Mouse (Mus musculus) inflammation-experienced regulatory T-cells, adult 6 months (primary cell): ENCODE data around the gene Cachd1. TPM values are rescaled to one million over a fixed set of nuclear protein-coding genes. Genes with fewer than 3 reads are reported as not detected.
A peak's percentile ranks its signal among the peaks of the same experiment; 100 is the strongest.

Experiments
- ATAC-seq: one replicate; pipeline ENCODE4 v1.8.0; 2017
- polyA plus RNA-seq, 3 experiments: library from polyadenylated mRNA; unstranded; fragments of 100-300 nt; shearing (Covaris generic); gene quantifications; one replicate each; pipeline ENCODE4 v1.2.1; 2017

Gene Cachd1
- polyA plus RNA-seq, 3 experiments from 2014 or later: not detected

DNA sequence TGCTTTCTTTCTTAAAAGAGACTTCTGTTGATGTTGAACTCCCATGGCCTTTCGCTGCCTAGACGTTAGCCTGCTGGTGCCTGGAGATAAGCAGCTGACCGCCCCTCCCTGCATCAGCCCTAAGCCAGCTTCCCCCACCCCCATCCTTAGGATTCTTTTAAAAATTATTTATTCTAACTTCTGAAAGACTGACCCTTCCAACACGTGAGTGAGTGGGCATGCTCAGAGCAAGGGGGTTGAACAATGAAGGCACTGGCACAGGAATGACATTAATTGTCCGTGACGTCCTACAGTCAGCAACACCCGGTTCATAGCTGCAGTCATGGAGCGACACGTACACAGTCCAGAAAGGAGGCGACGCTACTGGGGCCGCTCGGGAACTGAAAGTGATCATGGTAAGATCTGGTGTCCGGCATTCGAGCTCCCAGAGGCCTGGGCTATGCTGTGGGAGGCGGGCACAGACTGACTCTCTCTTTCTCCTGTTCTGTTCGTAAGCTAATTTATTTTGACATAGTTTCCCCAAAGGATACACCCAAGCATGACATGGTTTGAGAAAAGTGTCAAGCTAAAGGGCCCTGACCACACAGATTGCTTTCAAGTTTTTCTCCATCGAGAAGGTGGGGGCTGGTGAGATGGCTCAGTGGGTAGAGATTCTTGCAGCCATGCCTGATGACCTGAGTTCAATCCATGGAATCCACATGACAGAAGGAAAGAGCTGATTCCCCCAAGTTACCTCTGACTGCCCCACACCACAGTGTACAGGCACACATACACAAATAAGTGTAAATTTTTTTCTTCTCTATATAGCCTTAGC lies 218.2 kb downstream of the Cachd1 start:
- no peak for ATAC-seq

DNA sequence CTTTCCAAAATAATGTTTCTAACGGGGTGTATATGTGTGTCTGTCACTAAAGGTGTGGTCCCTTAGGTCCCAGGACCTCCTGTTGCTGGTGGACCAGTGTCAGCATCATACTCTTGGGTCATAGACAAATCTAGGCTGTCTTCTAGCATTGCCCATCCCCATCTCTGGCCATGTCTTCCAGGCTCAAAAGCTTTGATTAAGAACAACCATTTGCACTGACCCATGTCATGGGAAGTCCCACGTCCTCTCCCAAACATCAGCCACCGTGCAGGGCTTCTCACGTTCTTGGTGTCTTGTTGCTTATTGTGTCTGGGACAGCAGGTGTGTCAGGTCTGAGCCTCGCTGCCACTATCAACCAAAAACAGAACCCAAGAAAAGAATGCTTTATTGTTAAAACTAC lies 219.1 kb downstream of the Cachd1 start:
- no peak for ATAC-seq

DNA sequence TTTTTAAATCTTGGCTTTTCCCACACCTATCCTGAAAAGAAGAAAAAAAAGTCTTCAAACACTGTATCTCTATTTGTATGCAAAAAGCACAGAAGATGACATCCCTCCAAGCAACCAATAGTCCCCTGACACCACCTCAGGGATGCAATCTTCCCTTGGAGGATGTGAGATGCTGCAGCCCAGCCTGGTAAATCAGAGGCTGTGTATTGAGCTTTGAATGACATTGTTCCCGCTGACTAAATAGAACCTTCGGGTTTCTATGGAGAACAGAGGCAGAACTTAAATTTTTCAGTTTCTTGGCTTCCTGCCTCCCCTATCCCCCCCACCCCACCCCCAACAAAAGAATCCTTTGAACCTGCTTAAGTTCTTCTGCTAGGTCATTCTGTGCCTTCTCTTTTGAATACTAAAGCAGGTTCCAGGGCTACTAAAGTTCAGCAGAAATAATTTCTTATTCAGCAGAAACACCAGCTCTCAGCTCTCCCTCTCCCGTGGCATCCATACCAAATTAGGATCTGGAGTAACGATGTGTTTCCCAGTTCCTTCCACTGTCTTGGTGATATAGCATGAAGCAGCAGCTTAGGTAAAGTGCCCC lies 219.7 kb downstream of the Cachd1 start:
- no peak for ATAC-seq

DNA sequence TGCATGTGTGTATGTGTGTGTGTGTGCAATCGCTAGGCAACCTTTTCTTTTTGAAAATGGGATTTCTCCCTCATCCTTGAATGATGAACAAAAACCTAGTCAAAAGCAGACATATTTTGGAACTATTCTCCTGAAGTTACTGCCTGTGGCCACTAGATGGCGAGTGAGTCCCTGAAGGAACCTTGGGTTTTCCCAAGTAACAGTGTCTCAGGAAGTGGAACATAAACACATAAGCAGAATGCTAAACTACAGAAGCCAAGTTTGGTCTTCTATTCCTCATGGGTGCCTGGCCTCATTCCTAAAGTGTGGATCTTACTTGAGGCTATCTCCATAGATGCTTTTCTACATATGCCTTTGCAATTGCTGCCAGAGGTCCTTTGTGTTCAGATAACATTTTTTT lies 221.7 kb downstream of the Cachd1 start:
- ATAC-seq: no peak

DNA sequence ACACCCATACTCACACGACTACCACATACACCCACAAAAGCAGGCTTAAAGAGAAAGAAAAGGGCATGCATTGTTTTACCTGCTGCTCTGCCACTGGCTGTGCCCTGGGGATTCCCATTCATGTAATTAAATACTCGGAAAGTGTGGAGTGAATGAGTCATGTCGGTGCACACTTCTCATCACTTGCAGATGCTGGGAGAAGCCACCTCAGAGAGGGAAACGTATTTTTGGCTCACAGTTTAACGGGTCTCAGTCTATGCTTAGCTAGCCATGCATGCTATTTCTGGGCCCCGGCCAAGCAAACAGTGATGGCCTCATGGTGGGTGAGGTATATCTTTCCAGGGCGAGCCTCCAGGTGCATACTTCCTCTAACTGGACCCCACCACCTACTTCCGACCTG lies 222.4 kb downstream of the Cachd1 start:
- ATAC-seq: no peak

- no peak for ATAC-seq
These were observed 224.1 kb downstream of the Cachd1 start for GRCm38 (mm10) chr4:101000622-101001021.

DNA sequence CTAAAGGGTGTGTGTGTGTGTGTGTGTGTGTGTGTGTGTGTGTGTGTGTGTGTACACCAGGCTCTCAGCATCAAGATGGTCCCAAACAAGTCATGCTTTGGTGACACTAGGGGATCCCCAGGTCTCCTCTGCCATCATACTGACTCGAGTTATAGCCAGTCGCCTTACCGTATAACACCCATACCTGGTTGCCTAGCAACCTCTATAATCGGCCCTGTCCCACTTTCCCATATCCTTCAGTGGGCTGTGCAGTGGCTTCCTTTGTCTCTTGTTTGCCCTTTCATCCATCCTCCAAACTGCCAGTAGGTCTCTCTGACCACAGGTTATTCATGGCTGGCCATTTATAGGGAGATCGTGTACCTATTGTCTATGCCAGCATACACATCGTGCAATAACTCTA lies 224.6 kb downstream of the Cachd1 start:
- ATAC-seq: no peak

DNA sequence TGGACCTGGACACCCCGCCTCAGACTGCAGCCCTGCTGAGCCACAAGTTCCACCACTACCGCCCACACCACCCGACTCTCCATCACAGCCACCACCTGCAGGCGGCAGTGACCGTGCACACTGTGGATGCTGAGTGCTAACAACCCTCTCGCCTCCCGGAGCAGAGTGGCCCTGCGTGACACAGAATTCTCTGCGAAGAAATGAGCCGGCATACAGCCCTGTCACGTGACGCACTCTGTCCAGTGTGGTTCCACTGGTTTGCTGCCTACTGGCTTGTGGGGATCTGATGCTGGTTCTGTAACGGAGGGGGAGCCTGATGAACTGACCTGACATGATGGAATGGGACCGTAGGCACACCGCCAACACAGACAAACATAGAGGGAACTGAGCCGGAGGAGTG lies 226.5 kb downstream of the Cachd1 start:
- no peak for ATAC-seq

DNA sequence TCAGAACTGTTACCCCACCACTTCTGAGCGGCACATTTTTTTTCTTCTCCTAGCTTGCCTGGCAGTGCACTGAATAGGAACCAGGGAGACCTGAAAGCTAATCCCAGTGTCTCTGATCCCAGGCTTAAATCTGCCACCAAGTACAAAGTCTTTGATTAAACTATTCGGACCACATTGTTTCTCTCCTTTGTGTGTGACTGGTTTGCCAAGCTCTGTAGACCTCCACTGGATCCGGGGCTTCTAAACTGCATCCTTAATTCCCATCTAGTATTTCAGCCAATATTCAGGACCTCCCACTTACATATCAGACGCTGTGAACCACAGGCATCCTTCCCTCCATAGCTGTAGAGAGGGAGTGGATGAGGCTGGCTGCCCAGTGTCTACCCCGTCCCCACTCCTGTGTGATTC lies 231.9 kb downstream of the Cachd1 start:
- no peak for ATAC-seq

DNA sequence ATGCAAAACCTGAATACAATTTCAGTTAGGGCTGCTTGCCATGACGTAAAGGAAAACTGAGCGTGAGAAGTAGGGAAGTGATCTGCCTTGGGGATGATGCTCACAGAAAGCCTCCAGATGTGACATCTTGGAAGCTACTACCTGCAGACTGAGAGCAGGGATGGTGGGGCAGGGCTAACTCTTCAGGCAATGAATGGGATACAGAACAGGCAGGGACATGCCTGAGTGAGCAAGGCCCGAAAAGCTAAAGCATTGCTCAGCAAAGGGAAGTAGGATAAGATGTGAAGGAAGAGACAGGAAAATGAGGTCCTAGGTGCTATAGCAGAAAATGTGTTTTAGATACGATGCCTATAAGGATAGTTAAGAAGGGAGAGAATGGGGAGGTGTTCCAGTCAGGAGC lies 232.6 kb downstream of the Cachd1 start:
- ATAC-seq: no peak

DNA sequence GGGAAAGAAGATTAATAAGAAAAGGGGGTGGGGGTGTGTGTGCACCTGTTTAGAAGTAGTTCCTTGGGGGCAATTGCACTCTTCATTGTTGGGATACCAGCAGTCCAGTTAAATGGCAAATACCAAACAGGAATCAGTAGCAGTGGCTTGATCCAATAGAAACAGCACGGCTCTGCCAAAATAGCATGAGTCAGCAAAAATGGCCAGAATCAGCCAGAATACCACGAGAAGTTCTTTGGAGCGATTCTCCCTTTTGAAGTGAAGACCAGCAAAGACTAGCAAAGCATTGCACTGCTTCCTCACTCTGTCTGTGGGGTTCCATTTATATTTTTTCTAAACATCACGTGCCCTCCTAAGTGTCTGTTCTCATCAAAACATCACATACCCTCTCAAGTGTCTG lies 241.3 kb downstream of the Cachd1 start:
- ATAC-seq: no peak

- ATAC-seq: no peak
These were observed 244.1 kb downstream of the Cachd1 start, which contains the start of gene Gm10577 for GRCm38 (mm10) chr4:101020596-101020995. Gm10577 (minus strand) TSS chr4:101020696.

DNA sequence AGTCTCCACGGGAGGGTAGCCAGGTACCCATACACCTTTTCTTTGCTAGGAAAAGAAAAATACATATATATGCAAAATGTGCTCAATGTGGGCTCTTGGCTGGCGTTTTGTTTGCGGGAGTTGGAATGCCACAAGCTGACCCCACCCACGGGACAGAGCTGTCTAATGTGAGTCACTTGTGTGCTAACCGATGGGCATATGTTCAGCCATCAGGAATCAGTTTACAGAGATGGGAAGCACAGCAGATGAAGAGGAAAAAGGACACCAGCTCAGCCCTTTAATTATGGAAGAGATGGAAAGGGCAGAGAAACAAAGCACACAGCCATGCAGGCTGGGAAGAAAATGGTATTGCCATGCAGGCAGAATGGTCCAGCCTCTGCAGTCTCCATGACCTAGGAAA lies 250.1 kb downstream of the Cachd1 start:
- no peak for ATAC-seq

- ATAC-seq: no peak
These were observed 250.5 kb downstream of the Cachd1 start for GRCm38 (mm10) chr4:101026995-101027394.

GRCm38 (mm10) chr4:101027852-101028411 lies 251.5 kb downstream of the Cachd1 start:
- ATAC-seq: no peak

DNA sequence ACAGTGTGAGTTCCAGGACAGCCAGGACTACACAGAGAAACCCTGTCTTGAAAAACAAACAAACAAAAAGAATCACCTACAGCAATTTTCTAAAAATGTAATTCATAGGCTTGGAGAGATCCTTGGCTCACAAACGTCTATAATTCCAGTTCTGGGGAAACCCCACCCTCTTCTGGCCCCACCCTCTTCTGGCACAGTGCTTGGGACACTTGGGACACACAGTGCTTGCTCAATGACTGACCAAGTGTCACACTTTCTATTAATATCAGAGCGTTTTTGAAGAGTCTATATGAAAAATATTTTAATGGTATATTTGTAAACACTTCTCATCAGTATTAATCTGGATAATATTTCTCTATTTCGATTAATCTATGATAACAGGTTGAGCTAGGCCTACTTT lies 256.6 kb downstream of the Cachd1 start:
- ATAC-seq: no peak

GRCm38 (mm10) chr4:101035131-101035530 lies 258.7 kb downstream of the Cachd1 start:
- ATAC-seq: no peak

DNA sequence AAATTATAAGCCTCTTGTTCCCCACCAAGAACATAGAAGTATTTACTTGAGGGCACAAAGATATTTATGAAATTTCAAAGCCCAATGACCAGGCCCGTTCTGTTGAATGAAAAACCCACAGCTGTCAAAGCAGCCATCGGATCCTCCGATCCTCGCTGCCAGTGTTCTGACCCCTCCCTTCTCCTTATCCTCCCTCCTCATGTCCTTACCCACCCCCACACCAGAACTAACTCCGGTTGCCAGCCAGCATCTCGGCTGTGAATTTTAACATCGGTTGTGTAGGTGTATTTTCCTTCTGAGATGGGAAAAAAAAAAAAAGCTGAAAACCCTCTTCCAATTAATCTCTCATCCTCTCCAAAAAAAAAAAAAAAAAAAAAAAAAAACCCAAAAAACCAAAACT lies 260.7 kb downstream of the Cachd1 start:
- ATAC-seq: no peak

DNA sequence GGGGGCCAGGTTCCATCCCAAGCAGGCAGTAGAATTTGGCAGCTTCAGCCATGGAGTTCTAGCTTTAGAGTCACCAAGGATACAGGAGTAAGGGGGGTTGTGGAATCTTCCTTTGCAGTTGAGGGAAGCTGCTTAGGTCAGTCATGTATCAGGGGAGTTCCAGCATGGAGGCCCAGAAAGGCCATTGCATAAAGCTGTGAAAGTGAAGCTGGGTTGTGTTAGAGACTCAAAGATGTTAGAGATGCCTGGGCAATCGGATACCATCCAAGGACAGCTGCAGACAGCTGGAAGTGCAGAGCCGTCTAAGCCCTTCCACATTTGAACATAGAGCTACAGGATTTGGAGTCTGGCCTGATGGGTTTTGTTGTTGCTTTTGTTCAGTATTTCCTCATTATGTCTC lies 267.2 kb downstream of the Cachd1 start:
- ATAC-seq: no peak

DNA sequence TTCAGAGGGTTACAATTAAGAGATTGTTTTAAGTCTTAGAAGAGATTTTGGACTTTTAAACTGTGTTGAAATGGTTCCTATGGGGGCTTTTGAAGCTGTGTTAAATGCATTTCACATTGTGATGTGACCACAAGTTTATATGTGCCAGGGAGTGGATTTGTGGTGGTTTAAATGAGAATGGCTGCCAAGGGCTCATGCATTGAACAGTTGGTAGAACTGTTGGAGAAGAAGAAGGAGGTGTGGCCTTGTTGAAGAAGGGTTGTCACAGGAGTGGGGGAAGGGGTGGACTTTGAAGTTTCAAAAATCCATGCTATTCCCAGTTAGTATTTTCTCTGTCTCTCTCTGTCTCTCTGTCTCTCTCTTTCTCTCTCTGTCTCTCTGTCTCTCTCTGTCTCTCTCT lies 267.7 kb downstream of the Cachd1 start:
- ATAC-seq: no peak

DNA sequence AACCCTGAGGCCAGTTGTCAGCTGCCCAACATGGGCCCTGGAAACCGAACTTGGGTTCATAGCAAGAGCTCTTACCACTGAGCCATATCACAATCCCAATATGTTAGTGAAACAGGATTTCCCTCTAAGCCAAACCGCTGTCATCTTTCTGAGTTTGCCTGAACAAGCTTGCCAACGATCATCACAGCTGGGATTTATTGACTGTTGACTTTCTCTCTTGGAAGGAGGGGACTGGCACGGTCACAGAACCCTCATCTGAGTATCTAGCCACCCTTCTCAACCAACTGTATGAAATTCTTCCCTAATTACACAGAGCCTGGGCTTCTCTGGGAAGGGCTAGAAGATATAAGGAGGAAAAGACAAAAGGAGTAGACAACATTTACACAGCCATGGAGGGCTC lies 270.1 kb downstream of the Cachd1 start:
- no peak for ATAC-seq

DNA sequence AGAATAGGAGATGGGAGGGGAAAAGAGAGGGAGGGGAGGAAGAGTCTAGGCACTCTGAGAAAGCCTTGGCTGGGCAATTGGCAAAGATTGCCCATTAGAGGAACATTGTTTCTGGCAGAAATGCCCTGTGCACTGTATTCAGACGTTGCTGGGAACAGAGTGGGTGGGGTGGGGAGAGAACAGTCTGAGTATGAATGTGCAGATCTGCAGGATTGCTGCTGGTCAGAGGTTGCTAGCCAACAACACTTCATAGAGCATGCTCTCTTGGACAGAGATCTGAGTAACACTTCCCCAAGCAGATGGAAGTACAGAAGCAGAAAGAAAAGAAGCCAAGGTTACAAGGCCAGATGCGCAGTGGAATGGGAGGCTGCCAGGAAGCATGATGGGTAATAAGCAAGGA lies 285.7 kb downstream of the Cachd1 start:
- no peak for ATAC-seq

- ATAC-seq: no peak
These were observed 289.9 kb downstream of the Cachd1 start for GRCm38 (mm10) chr4:101066401-101066800.

GRCm38 (mm10) chr4:101068786-101069153 lies 292.3 kb downstream of the Cachd1 start, which contains the start of gene Raver2:
Raver2 (plus strand) TSS chr4:101068983.
- ATAC-seq: peak; percentile 25
